Mouse (Mus musculus): ENCODE measurements around the gene Rasal1.

The Rasal1 gene

GRCm38 (mm10) chr5:120622198-120622851 lies 26.3 kb upstream of the Rasal1 start:
- no peak for DNase-seq (ENCODE audit: low spot score)

- no peak for DNase-seq (ENCODE audit: low spot score)
These were observed 24.2 kb upstream of the Rasal1 start for GRCm38 (mm10) chr5:120624427-120624826.

GRCm38 (mm10) chr5:120626399-120626798 lies 22.2 kb upstream of the Rasal1 start:
- no peak for DNase-seq (ENCODE audit: low spot score)

GRCm38 (mm10) chr5:120627515-120628300 lies 20.9 kb upstream of the Rasal1 start:
- DNase-seq (ENCODE audit: low spot score) = no peak

- DNase-seq (ENCODE audit: low spot score) = no peak
These were observed 20.0 kb upstream of the Rasal1 start for GRCm38 (mm10) chr5:120628624-120629023.

GRCm38 (mm10) chr5:120631128-120631527 lies 17.5 kb upstream of the Rasal1 start:
- no peak for DNase-seq (ENCODE audit: low spot score)

GRCm38 (mm10) chr5:120631892-120632291 lies 16.7 kb upstream of the Rasal1 start:
- no peak for DNase-seq (ENCODE audit: low spot score)

- DNase-seq (ENCODE audit: low spot score) = no peak
These were observed 14.5 kb upstream of the Rasal1 start, which contains the start of gene Cfap73 for GRCm38 (mm10) chr5:120634131-120634530. Gene Cfap73, minus strand, starts transcription at chr5:120634235.

GRCm38 (mm10) chr5:120634860-120635259 lies 13.8 kb upstream of the Rasal1 start:
- DNase-seq (ENCODE audit: low spot score) = no peak

- DNase-seq (ENCODE audit: low spot score) = no peak
These were observed 13.0 kb upstream of the Rasal1 start for GRCm38 (mm10) chr5:120635633-120636032.

- no peak for DNase-seq (ENCODE audit: low spot score)
These were observed 8.5 kb upstream of the Rasal1 start for GRCm38 (mm10) chr5:120640094-120640493.

- DNase-seq (ENCODE audit: low spot score) = peak; percentile 52
These were observed 5.1 kb upstream of the Rasal1 start for GRCm38 (mm10) chr5:120643365-120644085.

GRCm38 (mm10) chr5:120644227-120644626 lies 4.4 kb upstream of the Rasal1 start:
- no peak for DNase-seq (ENCODE audit: low spot score)

GRCm38 (mm10) chr5:120645851-120646250 lies 2.8 kb upstream of the Rasal1 start:
- DNase-seq (ENCODE audit: low spot score) = no peak

GRCm38 (mm10) chr5:120647361-120647760 lies 1.3 kb upstream of the Rasal1 start:
- no peak for DNase-seq (ENCODE audit: low spot score)

- DNase-seq (ENCODE audit: low spot score) = no peak
These were observed 659 bp upstream of the Rasal1 start for GRCm38 (mm10) chr5:120647814-120648491.

GRCm38 (mm10) chr5:120649374-120649933 lies 842 bp downstream of the Rasal1 start:
- DNase-seq (ENCODE audit: low spot score) = no peak

- no peak for DNase-seq (ENCODE audit: low spot score)
These were observed 1.3 kb downstream of the Rasal1 start for GRCm38 (mm10) chr5:120649938-120650337.

- no peak for DNase-seq (ENCODE audit: low spot score)
These were observed 2.6 kb downstream of the Rasal1 start for GRCm38 (mm10) chr5:120651230-120651629.

- no peak for DNase-seq (ENCODE audit: low spot score)
These were observed 4.5 kb downstream of the Rasal1 start for GRCm38 (mm10) chr5:120652915-120653701.

GRCm38 (mm10) chr5:120653873-120654272 lies 5.3 kb downstream of the Rasal1 start:
- DNase-seq (ENCODE audit: low spot score) = no peak

Data from ovary, postnatal 36 days (tissue).